Mouse (Mus musculus) erythroblast, embryonic 14.5 days (primary cell): Measurements from ENCODE around the gene Fgfr2. TPM values are rescaled to one million over a fixed set of nuclear protein-coding genes. Genes with fewer than 3 reads are reported as not detected.

Experiments used
- H3K27me3 ChIP-seq: 2 replicates; pipeline ENCODE4 v1.6.1; 2012; ENCODE audit warnings: inconsistent platforms; ENCODE audit not compliant: control insufficient read depth
- H3K36me3 ChIP-seq: 2 replicates; pipeline ENCODE4 v1.6.1; 2012; ENCODE audit warnings: mild to moderate bottlenecking, inconsistent platforms; ENCODE audit not compliant: control insufficient read depth
- H3K4me1 ChIP-seq: 2 replicates; pipeline ENCODE4 v1.6.1; 2012; ENCODE audit warnings: inconsistent platforms; ENCODE audit not compliant: control insufficient read depth
- H3K4me3 ChIP-seq: replicated peaks from 2 replicates; pipeline ENCODE3; 2012; ENCODE audit warnings: moderate library complexity, mild to moderate bottlenecking, inconsistent platforms
- H3K9me3 ChIP-seq: 2 replicates; pipeline ENCODE4 v1.6.1; 2012; ENCODE audit warnings: low read length, inconsistent platforms, mixed read lengths; ENCODE audit not compliant: control insufficient read depth
- GATA1 ChIP-seq: IDR thresholded peaks from 2 replicates; pipeline ENCODE4 v1.6.1; 2012; ENCODE audit warnings: low read length, inconsistent platforms, mixed read lengths
- TAL1 ChIP-seq: IDR thresholded peaks from 3 replicates; pipeline ENCODE4 v1.6.1; 2012; ENCODE audit warnings: low read length, inconsistent platforms, mixed read lengths
- polyA plus RNA-seq: library from polyadenylated mRNA; stranded (reverse); fragments of >175 nt; gene quantifications from 2 replicates; pipeline ENCODE4 v1.2.3, GENCODE M21; 2012

Gene Fgfr2
- polyA plus RNA-seq, result not detected in 2 replicates

GRCm38 (mm10) chr7:133123244-133123998 is at the start of gene Fgfr2:
Gene Fgfr2, minus strand, starts transcription at chr7:133123350.
- Histone ChIP-seq H3K9me3 (no peaks in the 10 kb centered on the region), H3K27me3 (peaks cover 66% of the 10 kb centered on the region), H3K4me1 (peaks cover 27% of the 10 kb centered on the region), H3K36me3 (no peaks in the 10 kb centered on the region), H3K4me3 (peak within 1 kb of the TSS; percentile 69)
- TF ChIP-seq TAL1 (no peak), GATA1 (no peak)

- TF ChIP-seq GATA1, result no peak
- TF ChIP-seq TAL1, result no peak
- Histone ChIP-seq H3K4me1 (no peaks in the 10 kb centered on the region), H3K36me3 (no peaks in the 10 kb centered on the region), H3K4me3 (no peak overlapping the region), H3K9me3 (no peaks in the 10 kb centered on the region), H3K27me3 (no peaks in the 10 kb centered on the region)
Measured at GRCm38 (mm10) chr7:133171403-133172032, 48.4 kb upstream of the Fgfr2 start.

DNA sequence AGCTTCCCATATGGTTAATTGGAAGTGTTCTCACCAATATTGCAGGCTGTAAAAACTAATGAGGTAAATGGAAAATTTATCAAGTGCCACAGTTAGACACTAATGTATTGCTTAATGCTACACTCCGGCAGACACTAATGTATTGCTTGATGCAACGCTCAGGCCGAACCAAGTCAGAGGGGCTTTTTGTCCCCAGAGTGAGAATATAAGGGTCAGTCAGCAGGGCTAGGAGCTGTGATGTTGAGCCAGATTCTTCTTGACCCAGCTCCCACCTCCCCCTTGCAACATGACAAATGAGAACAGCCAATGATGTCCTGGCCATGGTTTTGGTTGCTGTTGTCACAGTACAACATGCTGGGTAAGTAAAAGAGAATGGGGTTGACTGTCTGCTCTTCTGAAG is 45.8 kb upstream of the Fgfr2 start:
- no peak overlapping the region for H3K4me3 ChIP-seq
- H3K9me3 ChIP-seq, result no peaks in the 10 kb centered on the region
- no peaks in the 10 kb centered on the region for H3K36me3 ChIP-seq
- H3K4me1 ChIP-seq, result no peaks in the 10 kb centered on the region
- TF ChIP-seq GATA1 (no peak), TAL1 (no peak)
- no peaks in the 10 kb centered on the region for H3K27me3 ChIP-seq

GRCm38 (mm10) chr7:133167903-133168302 is 44.8 kb upstream of the Fgfr2 start:
- TF ChIP-seq GATA1, result no peak
- no peak for TF ChIP-seq TAL1
- H3K36me3 ChIP-seq, result no peaks in the 10 kb centered on the region
- no peaks in the 10 kb centered on the region for H3K9me3 ChIP-seq
- H3K27me3 ChIP-seq, result no peaks in the 10 kb centered on the region
- H3K4me1 ChIP-seq, result no peaks in the 10 kb centered on the region
- H3K4me3 ChIP-seq, result no peak overlapping the region

DNA sequence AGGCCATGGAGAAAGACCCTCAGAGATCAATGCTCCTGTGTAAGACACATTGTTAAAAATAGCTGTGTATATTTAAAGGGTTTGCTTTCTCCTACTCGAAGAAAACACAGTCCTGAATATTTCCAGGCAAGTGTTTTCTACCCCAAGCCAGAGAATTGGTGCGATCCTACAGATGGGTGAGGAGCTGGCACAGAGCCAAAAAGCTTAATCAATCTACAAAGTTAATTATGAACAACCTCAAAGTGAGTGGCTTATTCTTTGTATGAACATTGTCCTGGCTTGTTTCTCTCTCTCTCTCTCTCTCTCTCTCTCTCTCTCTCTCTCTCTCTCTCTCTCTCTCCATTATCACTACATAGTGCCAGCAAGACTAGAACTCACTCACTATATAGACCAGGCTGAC is 41.6 kb upstream of the Fgfr2 start:
- no peaks in the 10 kb centered on the region for H3K9me3 ChIP-seq
- TF ChIP-seq TAL1 (no peak), GATA1 (no peak)

DNA sequence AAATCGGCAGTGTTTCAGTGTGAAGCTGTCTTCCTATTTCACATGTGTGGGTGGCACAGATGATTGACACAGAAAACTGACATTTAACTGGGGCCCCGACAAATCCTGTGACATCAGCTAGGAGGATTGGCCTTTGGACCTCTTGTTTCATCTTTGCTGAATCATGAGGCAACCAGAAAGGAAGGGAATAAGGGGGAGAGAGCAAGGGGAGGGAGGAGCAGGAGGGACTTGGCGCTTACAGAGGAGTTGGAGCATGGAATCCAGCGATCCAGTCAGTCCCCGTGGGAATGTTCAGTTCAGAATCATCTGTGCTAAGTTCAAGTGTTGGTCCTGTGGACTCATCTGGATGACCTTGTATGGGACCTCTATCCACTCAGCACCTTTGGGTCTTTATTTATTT is 39.9 kb upstream of the Fgfr2 start:
- no peak for TF ChIP-seq GATA1
- TF ChIP-seq TAL1, result no peak
- no peak overlapping the region for H3K4me3 ChIP-seq
- no peaks in the 10 kb centered on the region for H3K36me3 ChIP-seq
- no peaks in the 10 kb centered on the region for H3K4me1 ChIP-seq
- no peaks in the 10 kb centered on the region for H3K27me3 ChIP-seq
- no peaks in the 10 kb centered on the region for H3K9me3 ChIP-seq

More for the DNA sequence above, 41.6 kb upstream of the Fgfr2 start:
- H3K4me3 ChIP-seq, result no peak overlapping the region
- no peaks in the 10 kb centered on the region for H3K27me3 ChIP-seq
- no peaks in the 10 kb centered on the region for H3K36me3 ChIP-seq
- H3K4me1 ChIP-seq, result no peaks in the 10 kb centered on the region

GRCm38 (mm10) chr7:133162131-133162530 is 39.0 kb upstream of the Fgfr2 start:
- no peaks in the 10 kb centered on the region for H3K4me1 ChIP-seq
- no peaks in the 10 kb centered on the region for H3K36me3 ChIP-seq
- TF ChIP-seq GATA1 (no peak), TAL1 (no peak)
- H3K9me3 ChIP-seq, result no peaks in the 10 kb centered on the region
- H3K27me3 ChIP-seq, result no peaks in the 10 kb centered on the region
- H3K4me3 ChIP-seq, result no peak overlapping the region

DNA sequence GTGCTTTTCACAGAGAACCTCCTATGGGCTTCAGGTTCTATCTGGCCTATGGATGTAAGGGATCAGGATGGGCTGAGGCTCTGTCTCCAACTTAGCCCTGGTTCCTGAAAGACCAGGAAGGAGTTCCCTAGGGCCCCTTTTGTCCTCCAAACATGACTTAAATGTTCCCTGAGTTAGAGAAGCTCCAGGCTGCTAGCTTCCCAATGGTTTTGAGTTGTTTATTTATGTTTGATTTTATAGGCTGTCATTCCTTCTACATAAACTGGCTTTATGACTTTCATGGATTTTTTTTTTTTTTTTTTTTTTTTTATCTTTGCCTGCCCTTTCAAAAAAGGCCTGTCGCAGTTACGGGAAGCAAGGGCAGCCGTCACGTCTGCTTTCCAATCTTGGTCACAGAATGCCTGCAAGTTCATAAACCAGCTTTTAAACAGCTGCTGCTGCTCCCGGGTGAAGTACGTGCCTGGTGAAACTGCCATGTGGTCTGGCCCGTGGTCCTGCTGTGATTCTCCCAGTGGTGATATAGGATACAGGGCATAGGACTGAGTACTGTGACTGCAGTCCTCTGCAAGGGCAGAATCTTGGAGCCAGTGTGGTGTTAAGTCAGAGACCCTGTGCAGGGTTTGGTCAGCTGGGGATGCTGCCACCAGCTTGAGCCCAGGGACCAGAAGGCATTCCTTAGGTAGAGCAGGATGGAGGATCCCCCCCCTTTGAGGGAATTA is 38.4 kb upstream of the Fgfr2 start:
- TF ChIP-seq TAL1 (no peak), GATA1 (no peak)
- H3K36me3 ChIP-seq, result no peaks in the 10 kb centered on the region

DNA sequence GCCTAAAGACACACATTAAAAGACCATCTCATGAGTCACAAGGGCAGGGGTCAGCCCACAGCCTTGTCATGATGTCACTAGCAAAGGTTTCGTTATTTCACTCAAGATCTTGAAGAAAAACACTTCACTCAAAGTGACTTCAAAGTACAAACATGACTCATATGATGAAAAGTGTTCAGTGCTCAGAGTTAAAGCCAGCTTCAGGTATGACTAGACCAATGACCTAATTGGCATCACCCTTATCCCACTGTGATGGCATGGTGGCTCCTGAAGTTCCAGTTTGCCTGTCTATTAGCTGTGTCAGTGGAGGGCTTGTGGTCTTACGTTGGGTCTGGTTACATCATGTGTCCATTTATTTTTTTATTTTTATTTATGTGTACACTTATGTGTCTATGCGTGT is 36.4 kb upstream of the Fgfr2 start:
- no peak overlapping the region for H3K4me3 ChIP-seq
- no peaks in the 10 kb centered on the region for H3K4me1 ChIP-seq
- H3K36me3 ChIP-seq, result no peaks in the 10 kb centered on the region
- no peaks in the 10 kb centered on the region for H3K9me3 ChIP-seq
- no peaks in the 10 kb centered on the region for H3K27me3 ChIP-seq
- no peak for TF ChIP-seq GATA1
- TF ChIP-seq TAL1, result no peak

More for the DNA sequence above, 38.4 kb upstream of the Fgfr2 start:
- Histone ChIP-seq H3K9me3 (no peaks in the 10 kb centered on the region), H3K27me3 (no peaks in the 10 kb centered on the region), H3K4me1 (no peaks in the 10 kb centered on the region), H3K4me3 (no peak overlapping the region)
